Mouse (Mus musculus): ENCODE results near the gene Zbtb34. TPM values are rescaled to one million over a fixed set of nuclear protein-coding genes. Genes with fewer than 3 reads are reported as not detected.

The Zbtb34 gene
- 7.8 to 17.2 TPM (median 10.8 TPM) in 4 replicates for total RNA-seq (2023; ENCODE audit: inconsistent age)

DNA sequence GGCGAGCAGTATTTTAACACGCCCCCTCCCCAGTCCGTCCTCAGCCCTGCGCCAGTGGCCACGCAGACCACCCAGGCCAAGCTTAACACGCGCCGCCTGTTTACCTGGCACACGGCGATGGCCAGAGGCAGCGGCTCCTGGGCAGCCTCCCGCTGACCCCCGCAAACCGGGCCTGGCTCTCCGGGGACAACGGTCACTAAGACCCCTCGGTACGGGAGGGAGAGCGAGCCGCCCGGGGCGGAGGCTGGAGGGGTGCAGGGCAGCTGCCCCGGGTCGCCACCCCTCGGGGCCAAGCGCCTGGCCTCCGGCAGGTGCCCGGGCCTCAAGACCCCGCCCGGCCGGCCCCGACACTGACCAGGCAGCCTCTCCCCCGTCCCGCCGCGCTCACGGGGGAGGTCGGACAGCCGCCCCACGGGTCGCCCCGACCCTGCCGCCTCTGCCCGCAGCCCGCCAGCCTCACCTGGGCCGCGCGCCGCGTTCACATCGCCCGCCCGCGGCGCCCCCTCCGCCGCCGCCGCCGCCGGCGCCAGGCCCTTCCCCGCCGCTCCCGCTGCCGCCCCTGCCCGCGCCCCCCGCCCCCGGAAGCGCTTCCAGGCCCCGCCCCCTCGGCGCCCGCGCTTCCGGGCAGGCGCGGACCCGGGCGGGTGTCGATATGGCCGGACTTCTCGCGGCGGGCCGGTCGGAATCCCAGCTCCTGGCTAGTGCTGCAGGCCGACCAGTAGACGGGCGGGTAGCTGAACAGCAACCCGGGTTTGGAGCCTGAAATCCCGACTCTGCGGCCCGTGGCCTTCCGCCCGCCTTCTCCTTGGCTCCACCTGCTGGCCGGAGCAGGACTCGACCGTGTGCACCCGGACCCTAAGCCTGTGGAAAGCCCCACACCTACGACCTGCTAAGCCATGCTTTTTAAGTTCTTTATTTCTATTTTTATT lies at the start of gene Zbtb34:
Gene Zbtb34 (minus strand): TSS at position 554 of the 929 bp plus-strand sequence.

DNA sequence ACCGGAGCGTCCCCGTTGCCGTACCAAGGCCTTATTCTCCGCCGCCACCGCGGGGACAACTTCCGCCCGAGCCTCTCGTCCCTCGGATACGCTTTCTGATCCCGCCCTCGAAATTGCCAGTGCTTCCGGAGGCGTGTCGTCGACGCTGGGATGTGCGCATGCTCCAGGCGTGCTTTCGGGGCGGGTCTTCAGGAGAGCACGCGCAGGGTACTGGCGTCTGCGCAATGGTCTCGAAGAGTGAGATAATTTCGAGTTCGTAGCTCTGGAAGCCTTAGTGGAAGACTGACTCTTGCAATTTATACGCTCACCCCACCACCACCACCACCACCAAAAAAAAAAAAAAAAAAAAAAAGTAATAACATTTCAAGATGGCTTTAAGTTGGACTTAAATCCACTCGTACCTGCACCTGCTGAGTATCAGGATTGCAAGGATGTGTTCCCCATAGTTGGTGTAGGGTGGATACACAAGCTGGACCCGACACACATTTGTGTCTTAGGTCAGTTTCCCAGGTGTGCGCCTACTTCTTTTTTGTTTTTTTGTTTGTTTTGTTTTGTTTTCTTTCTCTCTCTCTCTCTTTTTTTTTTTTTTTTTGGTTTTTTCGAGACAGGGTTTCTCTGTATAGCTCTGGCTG lies 37.5 kb upstream of the Zbtb34 start, which contains the start of gene Zbtb43:
Gene Zbtb43 (minus strand): TSS at position 94 of the 632 bp plus-strand sequence.

DNA sequence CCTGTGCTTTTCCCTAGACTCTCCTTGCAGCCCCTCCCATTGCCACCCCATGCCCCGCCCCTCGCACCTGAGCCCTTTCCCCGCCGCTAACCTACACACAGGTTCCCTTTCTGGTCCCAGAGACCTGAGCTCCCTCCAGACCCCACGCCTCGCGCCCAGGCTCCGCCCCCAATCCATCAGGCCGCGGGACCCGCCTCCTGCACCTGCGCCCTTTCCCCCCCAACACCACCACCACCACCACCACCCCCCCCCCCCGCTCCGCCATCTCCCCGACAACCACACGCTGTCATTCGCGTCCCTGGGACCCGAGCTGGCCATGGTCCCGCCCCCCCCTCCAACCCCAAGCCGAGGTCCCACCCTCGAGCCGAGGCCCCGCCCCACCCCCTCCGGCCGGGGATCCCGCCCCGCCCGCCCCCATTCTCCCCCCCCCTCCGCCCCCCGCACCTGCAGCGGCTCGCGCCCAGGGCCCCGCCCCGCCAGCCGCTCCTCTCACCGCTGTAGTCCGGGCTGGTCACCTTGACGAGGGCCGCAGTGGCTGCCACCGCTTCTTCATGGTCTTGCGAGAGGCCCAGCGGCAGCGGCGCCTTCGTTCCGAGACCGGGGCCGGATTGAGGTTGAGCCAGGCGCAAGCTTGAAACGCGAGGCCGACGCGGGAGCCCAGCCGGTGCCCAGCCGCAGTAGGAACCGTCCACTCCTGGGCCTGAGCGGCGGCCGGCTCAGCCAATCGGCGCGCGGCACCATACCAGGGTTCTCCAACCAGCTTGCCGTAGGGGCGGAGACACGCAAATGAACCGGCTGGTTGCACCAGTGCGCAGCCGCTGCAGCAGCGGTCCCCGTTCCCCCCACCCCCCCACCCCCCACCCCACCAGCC lies 60.1 kb downstream of the Zbtb34 start, which contains the start of gene Ralgps1:
Gene Ralgps1 (minus strand): TSS at position 710 of the 871 bp plus-strand sequence.

Other genes starting within 250 kb of the Zbtb34 start
- not detected in 4 replicates for gene Angptl2, start 215.3 kb downstream of the Zbtb34 start, total RNA-seq (2023; ENCODE audit: inconsistent age)
- gene Ralgps1, start 59.8 kb downstream of the Zbtb34 start, total RNA-seq (2023; ENCODE audit: inconsistent age), result 17.8 to 21.7 TPM (median 18.2 TPM) in 4 replicates
- 34.6 to 45.0 TPM (median 37.6 TPM) in 4 replicates for gene Zbtb43, start 37.2 kb upstream of the Zbtb34 start, total RNA-seq (2023; ENCODE audit: inconsistent age)
- gene Lmx1b, start 209.2 kb upstream of the Zbtb34 start, total RNA-seq (2023; ENCODE audit: inconsistent age), result not detected in 4 replicates

All from B cell, adult (primary cell).